Mouse (Mus musculus) thymus, adult 2 months (tissue): Measurements from ENCODE around the gene Ctbp1. TPM values are rescaled to one million over a fixed set of nuclear protein-coding genes. Genes with fewer than 3 reads are reported as not detected.

Experiments
- DNase-seq: peaks from one replicate; pipeline ENCODE4 v3.0.0; 2021
- H3K27ac ChIP-seq: fragments of 200-500 bp; 2 replicates; pipeline ENCODE4 v1.5.1; 2012; ENCODE audit warnings: low read length, control low read depth; ENCODE audit not compliant: control insufficient read depth, insufficient read depth
- H3K27me3 ChIP-seq: fragments of 200-500 bp; 2 replicates; pipeline ENCODE4 v1.6.1; 2012; ENCODE audit warnings: mild to moderate bottlenecking, low read length, moderate library complexity, mixed read lengths; ENCODE audit not compliant: control insufficient read depth, insufficient read depth
- H3K36me3 ChIP-seq: fragments of 200-500 bp; 2 replicates; pipeline ENCODE4 v1.6.1; 2012; ENCODE audit warnings: mild to moderate bottlenecking, low read length, moderate library complexity; ENCODE audit not compliant: control insufficient read depth, insufficient read depth
- H3K4me1 ChIP-seq: fragments of 200-500 bp; replicated peaks from 2 replicates; pipeline ENCODE4 v1.6.1; 2012; ENCODE audit warnings: low read length; ENCODE audit not compliant: control insufficient read depth, insufficient read depth
- H3K4me3 ChIP-seq: fragments of 200-500 bp; 2 replicates; pipeline ENCODE4 v1.5.1; 2012; ENCODE audit warnings: mild to moderate bottlenecking, low read length, control low read depth, moderate library complexity; ENCODE audit not compliant: control insufficient read depth, insufficient read depth
- CTCF ChIP-seq: fragments of 200-500 bp; IDR thresholded peaks from 2 replicates; pipeline ENCODE4 v1.5.1; 2012; ENCODE audit warnings: mild to moderate bottlenecking, control low read depth, low read length, moderate library complexity, borderline replicate concordance; ENCODE audit not compliant: control insufficient read depth, poor library complexity, insufficient read depth; ENCODE audit errors: extremely low read depth
- POLR2A ChIP-seq: fragments of 200-500 bp; IDR thresholded peaks from 2 replicates; pipeline ENCODE4 v1.6.1; 2012; ENCODE audit warnings: mild to moderate bottlenecking, low read length, control low read depth, moderate library complexity; ENCODE audit not compliant: control insufficient read depth, poor library complexity, insufficient read depth; ENCODE audit errors: extremely low read depth
- WGBS: fragments of 180-500 bp; shearing (Covaris S2); methylation state at CpG from one replicate; pipeline ENCODE4 v1.1.7; 2018; 5-methylcytosine and 5-hydroxymethylcytosine counted together
- polyA plus RNA-seq: library from polyadenylated mRNA; depleted of rRNA; stranded (reverse); fragments of >200 nt; gene quantifications from 2 replicates; pipeline ENCODE4 v1.2.3, GENCODE M21; 2012

Ctbp1 gene
- polyA plus RNA-seq, 1 experiment: 568 TPM

DNA sequence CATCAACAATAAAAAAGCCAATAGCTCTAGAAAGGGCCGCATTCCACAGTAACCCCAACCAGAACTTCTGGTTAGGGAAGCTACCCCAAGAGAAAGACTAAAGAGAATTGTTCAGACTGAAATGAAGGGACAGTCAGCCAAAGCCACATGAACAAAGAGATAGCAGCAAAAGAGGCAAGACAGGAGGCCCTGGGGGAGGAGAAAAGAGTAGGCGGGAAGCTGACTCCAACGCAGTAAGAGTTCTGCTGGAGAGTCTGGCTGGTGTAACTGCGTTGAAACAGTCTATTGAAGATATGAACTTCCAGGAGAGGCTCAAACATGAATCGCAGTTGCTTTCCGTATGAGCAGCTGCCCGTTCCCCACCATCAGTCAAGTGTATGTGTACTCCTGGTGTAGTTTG, 50.3 kb downstream of the Ctbp1 start:
- H3K4me3 ChIP-seq: no peak overlapping the region
- H3K36me3 ChIP-seq: no peaks in the 10 kb centered on the region
- H3K27me3 ChIP-seq: no peaks in the 10 kb centered on the region
- no peaks in the 10 kb centered on the region for H3K4me1 ChIP-seq
- TF ChIP-seq CTCF (no peak), POLR2A (no peak)
- DNase-seq: no peak
- H3K27ac ChIP-seq: no peak overlapping the region
- 95% methylated on average over 7 of the region's 7 CpGs for WGBS

DNA sequence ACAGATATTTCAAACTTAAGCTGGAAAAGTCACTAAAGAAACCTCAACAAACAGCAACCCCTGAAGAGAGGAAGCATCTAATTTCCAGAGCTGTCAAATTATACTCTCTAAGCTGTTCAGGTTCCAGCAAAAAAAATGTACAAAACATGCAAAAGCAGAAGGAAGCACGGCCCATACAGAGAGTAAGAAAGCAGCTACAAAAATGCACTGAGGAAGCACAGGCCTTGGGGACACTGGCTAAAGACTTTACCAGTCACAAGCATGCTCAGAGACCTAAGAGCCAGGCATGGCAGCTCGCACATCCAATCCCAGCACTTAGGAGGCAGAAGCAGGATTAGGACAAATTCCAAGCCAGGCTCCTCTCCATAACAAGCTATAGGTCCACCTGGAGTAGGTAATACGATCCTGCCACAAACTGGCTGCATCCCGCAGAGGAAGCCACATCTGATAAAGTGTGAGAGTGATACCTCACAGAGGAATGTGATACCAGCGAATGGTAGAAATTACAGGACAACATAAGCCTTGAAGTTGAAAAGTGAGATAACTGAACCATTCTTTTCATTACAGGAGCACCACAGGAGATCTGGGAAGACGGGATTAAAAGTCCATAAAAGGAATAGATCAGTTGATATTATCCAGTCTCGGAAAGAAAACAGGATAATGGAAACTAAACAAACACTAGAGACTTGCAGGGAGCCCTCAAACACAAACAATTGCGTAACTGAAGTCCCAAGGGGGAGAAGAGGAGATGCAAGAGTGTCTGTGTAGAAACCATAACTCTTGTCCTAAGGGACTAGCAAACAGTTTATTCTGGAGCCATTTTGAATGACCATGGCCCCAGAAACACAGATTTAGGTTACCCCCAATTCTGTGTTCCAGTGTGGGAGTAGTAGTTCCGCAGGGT, 51.7 kb downstream of the Ctbp1 start:
- TF ChIP-seq CTCF: no peak
- no peak for TF ChIP-seq POLR2A
- H3K27me3 ChIP-seq: no peaks in the 10 kb centered on the region
- peaks cover 2% of the 10 kb centered on the region; the same call in 1 of the 2 replicates for H3K4me1 ChIP-seq
- no peak overlapping the region for H3K4me3 ChIP-seq
- 70% methylated on average over 9 of the region's 9 CpGs for WGBS
- H3K36me3 ChIP-seq: no peaks in the 10 kb centered on the region
- H3K27ac ChIP-seq: no peak overlapping the region
- DNase-seq: no peak

DNA sequence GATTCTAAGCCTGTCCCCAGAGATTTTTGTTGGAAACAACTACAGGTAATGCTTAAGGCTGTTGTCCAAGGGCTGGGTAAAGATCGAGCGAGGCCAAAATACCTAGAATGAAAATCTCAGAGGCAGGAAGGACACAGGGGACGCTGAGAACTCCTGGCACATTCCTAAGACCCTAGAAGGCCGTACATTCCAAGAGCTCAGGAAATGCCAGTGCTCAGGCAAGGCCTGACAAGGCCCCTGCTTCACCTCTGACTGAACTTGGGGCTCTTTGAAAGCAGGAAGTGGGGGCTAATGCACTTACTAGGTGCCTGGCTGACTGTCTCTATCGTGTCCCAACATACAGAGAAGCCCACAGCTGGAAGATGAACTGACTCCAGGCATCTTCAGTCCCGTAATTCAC, 52.4 kb downstream of the Ctbp1 start:
- DNase-seq: no peak
- Histone ChIP-seq H3K4me3 (no peak overlapping the region), H3K4me1 (peaks cover 3% of the 10 kb centered on the region; the same call in 1 of the 2 replicates), H3K36me3 (no peaks in the 10 kb centered on the region), H3K27me3 (no peaks in the 10 kb centered on the region), H3K27ac (no peak overlapping the region)
- TF ChIP-seq POLR2A: no peak
- TF ChIP-seq CTCF: no peak
- WGBS: 47% methylated on average over 6 of the region's 6 CpGs

DNA sequence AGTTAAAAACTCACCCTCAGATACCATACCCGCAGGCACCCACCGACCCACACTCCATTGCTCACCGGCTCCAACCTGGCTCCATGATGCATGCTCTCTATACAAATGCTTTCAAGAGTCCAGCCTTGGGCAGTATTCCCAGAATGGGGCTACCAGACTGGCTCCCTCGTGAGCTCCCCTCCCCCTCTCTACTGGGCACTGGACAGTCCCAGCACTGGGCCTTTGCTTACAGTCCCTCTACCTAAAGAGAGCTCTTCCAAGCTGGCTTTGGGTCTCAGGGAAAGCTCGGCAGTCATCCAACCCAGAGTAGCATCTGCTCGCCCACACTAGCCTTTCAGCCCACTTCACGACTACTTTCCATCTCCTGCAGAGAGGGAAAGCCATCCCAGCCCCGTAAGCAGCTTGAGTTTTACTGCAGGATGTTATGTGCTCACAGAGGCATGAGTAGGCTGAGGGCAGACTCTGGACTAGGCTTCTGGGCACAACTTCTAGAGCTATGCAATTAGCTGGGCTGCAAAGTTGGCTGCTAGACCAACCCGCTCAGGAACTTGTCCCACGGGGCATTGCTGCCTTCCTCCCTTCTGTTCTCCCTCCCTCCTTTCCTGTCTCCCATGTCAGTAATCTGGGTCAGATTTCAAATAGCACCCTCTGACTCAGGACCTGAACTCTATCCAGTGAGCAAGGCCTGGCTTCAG, 54.3 kb downstream of the Ctbp1 start:
- H3K36me3 ChIP-seq: no peaks in the 10 kb centered on the region
- H3K27me3 ChIP-seq: no peaks in the 10 kb centered on the region
- peaks cover 3% of the 10 kb centered on the region; the same call in 1 of the 2 replicates for H3K4me1 ChIP-seq
- H3K4me3 ChIP-seq: no peak overlapping the region
- 86% methylated on average over 10 of the region's 10 CpGs for WGBS
- DNase-seq: no peak
- no peak overlapping the region for H3K27ac ChIP-seq
- TF ChIP-seq CTCF (no peak), POLR2A (no peak)

DNA sequence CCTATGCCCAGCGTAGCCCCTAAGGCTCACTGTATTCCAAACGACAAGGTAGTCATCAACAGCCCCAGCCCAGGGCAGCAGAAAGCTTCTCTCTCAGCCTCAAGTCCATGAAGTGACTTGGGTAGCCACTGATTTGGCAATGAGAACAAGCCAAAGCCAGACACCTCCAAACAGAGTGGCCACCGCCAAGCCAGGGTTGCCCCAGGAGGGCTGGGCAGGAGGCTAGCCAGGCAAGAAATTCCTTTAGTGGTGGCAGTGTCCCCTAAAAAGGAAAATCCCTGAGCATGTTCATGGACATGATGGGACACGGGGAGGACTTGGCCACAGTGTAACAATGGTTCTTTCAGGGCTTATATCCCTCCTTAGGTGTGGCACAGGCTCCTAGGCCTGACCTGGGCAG, 55.0 kb downstream of the Ctbp1 start:
- H3K4me3 ChIP-seq: no peak overlapping the region
- DNase-seq: no peak
- H3K36me3 ChIP-seq: no peaks in the 10 kb centered on the region
- peaks cover 3% of the 10 kb centered on the region; the same call in 1 of the 2 replicates for H3K4me1 ChIP-seq
- H3K27ac ChIP-seq: no peak overlapping the region
- no peaks in the 10 kb centered on the region for H3K27me3 ChIP-seq
- 98% methylated on average over 4 of the region's 4 CpGs for WGBS
- TF ChIP-seq POLR2A: no peak
- TF ChIP-seq CTCF: no peak

DNA sequence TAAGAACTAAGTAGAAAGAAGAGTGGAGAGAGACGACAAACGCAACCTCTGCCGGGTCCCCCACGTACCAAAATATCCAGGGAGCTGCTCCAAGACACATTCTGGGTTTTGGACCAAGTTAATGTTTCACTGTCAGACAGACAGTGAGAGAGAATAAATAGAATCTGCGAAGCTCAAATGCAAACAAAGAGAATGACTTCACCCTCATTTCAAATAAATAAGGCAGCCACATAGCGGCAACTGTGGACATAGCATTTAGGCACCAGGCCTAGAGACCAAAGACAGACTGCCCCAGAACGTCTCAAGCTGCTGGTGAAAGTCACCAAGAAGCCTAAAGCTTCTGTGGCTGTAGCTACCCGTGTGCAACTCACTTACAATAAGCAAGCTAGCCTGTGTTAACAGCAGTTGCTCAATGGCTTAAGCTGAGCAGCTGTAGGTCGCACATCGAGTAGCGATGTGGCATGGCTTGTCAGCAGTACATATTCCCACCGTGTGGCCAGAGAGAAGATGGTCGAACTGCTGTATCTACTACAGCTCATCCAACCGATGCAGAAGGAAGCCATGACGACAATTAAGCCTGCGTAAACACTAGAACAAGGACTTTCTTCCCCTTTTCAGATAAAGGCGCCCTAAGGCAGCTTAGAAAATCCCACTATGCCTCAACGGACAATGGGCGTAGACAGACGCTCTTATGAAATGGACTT, 55.9 kb downstream of the Ctbp1 start:
- H3K4me3 ChIP-seq: no peak overlapping the region
- 75% methylated on average over 20 of the region's 20 CpGs for WGBS
- H3K36me3 ChIP-seq: no peaks in the 10 kb centered on the region
- TF ChIP-seq POLR2A (no peak), CTCF (no peak)
- no peak for DNase-seq
- no peaks in the 10 kb centered on the region for H3K27me3 ChIP-seq
- H3K27ac ChIP-seq: no peak overlapping the region
- H3K4me1 ChIP-seq: peaks cover 3% of the 10 kb centered on the region; the same call in 1 of the 2 replicates
